Mouse (Mus musculus): ENCODE measurements around the gene Tenm4. TPM values are rescaled to one million over a fixed set of nuclear protein-coding genes. Genes with fewer than 3 reads are reported as not detected.

Gene Tenm4
- total and polyA plus RNA-seq, 3 experiments = 0.03 to 0.26 (median 0.04) TPM

- no peak for DNase-seq (ENCODE audit: extremely low read depth)
- H3K27me3 ChIP-seq (replicated peaks) = no peaks in the 10 kb centered on the region
- no peak overlapping the region for H3K4me3 ChIP-seq (replicated peaks in 1 of 3; ENCODE audit: low read depth in 2 of 3, low read length in 2 of 3, poor library complexity in 1 of 3)
- in situ Hi-C loops (cut with MboI; ENCODE audit: low pct_ligation_motif_present, low pct_unique_long_range_greater_than_20kb, low sequenced_read_pairs) = no loop called here
- dilution Hi-C loops (cut with MboI; ENCODE audit: extremely low pct_ligation_motif_present, extremely low pct_unique_long_range_greater_than_20kb, low sequenced_read_pairs) = no loop called here
- no peak overlapping the region for H3K9ac ChIP-seq (ENCODE audit: insufficient read depth, low read depth)
- H3K4me1 ChIP-seq (ENCODE audit: control insufficient read depth in 1 of 2, insufficient read depth in 2 of 2) = no peaks in the 10 kb centered on the region
- no peaks in the 10 kb centered on the region for H3K36me3 ChIP-seq (replicated peaks in 1 of 2; ENCODE audit: control insufficient read depth in 1 of 2, insufficient read depth in 1 of 2, low read length in 1 of 2)
- no peaks in the 10 kb centered on the region for H3K9me3 ChIP-seq (replicated peaks; ENCODE audit: low read length)
- no peak overlapping the region for H3K27ac ChIP-seq (ENCODE audit: insufficient read depth, low read depth)
- no peaks in the 10 kb centered on the region for H3K79me2 ChIP-seq (replicated peaks; ENCODE audit: control insufficient read depth, extremely low read depth, insufficient read depth, poor library complexity, severe bottlenecking)
- TF ChIP-seq NELFE (IDR thresholded peaks at IDR 0.05; ENCODE audit: low read depth, low read length) (no peak), UBTF (IDR thresholded peaks at IDR 0.05; ENCODE audit: low read depth, low read length) (no peak), USF1 (IDR thresholded peaks at IDR 0.05; ENCODE audit: low read depth, low read length) (no peak), MXI1 (IDR thresholded peaks at IDR 0.05; ENCODE audit: low read depth, low read length) (no peak), RCOR1 (conservative IDR thresholded peaks at IDR 0.05; ENCODE audit: low read depth, low read length) (no peak), MAX (IDR thresholded peaks at IDR 0.05; ENCODE audit: low read length) (no peak), MEF2A (IDR thresholded peaks at IDR 0.05; ENCODE audit: borderline replicate concordance, low read depth, low read length) (no peak), NRF1 (IDR thresholded peaks at IDR 0.05; ENCODE audit: low read depth, low read length) (no peak), ZKSCAN1 (IDR thresholded peaks at IDR 0.05; ENCODE audit: borderline replicate concordance, low read depth, low read length) (no peak), SMC3 (IDR thresholded peaks at IDR 0.05; ENCODE audit: low read depth, low read length) (no peak), MAZ (IDR thresholded peaks at IDR 0.05; ENCODE audit: low read depth, low read length) (no peak), HCFC1 (IDR thresholded peaks at IDR 0.05; ENCODE audit: low read depth, low read length) (no peak), MYC (IDR thresholded peaks at IDR 0.05; ENCODE audit: low read depth, low read length) (no peak), CHD1 (IDR thresholded peaks at IDR 0.05; ENCODE audit: low read depth, low read length) (no peak), ELF1 (IDR thresholded peaks at IDR 0.05; ENCODE audit: low read depth, low read length) (no peak)
- no peak overlapping the region for H3K4me2 ChIP-seq (ENCODE audit: insufficient read depth, low read depth, poor library complexity, severe bottlenecking)
Observed at GRCm38 (mm10) chr7:96303963-96304362, 132.9 kb downstream of the Tenm4 start.

- dilution Hi-C loops (cut with MboI; ENCODE audit: extremely low pct_ligation_motif_present, extremely low pct_unique_long_range_greater_than_20kb, low sequenced_read_pairs) = no loop called here
- in situ Hi-C loops (cut with MboI; ENCODE audit: low pct_ligation_motif_present, low pct_unique_long_range_greater_than_20kb, low sequenced_read_pairs) = no loop called here
- Histone ChIP-seq H3K79me2 (replicated peaks; ENCODE audit: control insufficient read depth, extremely low read depth, insufficient read depth, poor library complexity, severe bottlenecking) (no peaks in the 10 kb centered on the region), H3K4me1 (ENCODE audit: control insufficient read depth in 1 of 2, insufficient read depth in 2 of 2) (no peaks in the 10 kb centered on the region), H3K9ac (ENCODE audit: insufficient read depth, low read depth) (no peak overlapping the region), H3K27me3 (replicated peaks) (no peaks in the 10 kb centered on the region), H3K4me2 (ENCODE audit: insufficient read depth, low read depth, poor library complexity, severe bottlenecking) (no peak overlapping the region), H3K4me3 (replicated peaks in 1 of 3; ENCODE audit: low read depth in 2 of 3, low read length in 2 of 3, poor library complexity in 1 of 3) (no peak overlapping the region), H3K27ac (ENCODE audit: insufficient read depth, low read depth) (no peak overlapping the region), H3K9me3 (replicated peaks; ENCODE audit: low read length) (no peaks in the 10 kb centered on the region), H3K36me3 (replicated peaks in 1 of 2; ENCODE audit: control insufficient read depth in 1 of 2, insufficient read depth in 1 of 2, low read length in 1 of 2) (no peaks in the 10 kb centered on the region)
- no peak for DNase-seq (ENCODE audit: extremely low read depth)
- TF ChIP-seq BHLHE40 (IDR thresholded peaks at IDR 0.05; ENCODE audit: low read depth, low read length) (no peak), JUN (IDR thresholded peaks at IDR 0.05; ENCODE audit: insufficient read depth, low read depth, low read length) (no peak), IRF4 (IDR thresholded peaks at IDR 0.05; ENCODE audit: low read depth, low read length) (no peak), ZC3H11A (IDR thresholded peaks at IDR 0.05; ENCODE audit: low read depth, low read length) (no peak), ELF1 (IDR thresholded peaks at IDR 0.05; ENCODE audit: low read depth, low read length) (no peak), E2F4 (IDR thresholded peaks at IDR 0.05; ENCODE audit: insufficient replicate concordance, low read depth, low read length) (no peak), JUND (conservative IDR thresholded peaks at IDR 0.05; ENCODE audit: low read depth, low read length) (no peak), MYC (IDR thresholded peaks at IDR 0.05; ENCODE audit: low read depth, low read length) (no peak), NELFE (IDR thresholded peaks at IDR 0.05; ENCODE audit: low read depth, low read length) (no peak), TBP (conservative IDR thresholded peaks at IDR 0.05; ENCODE audit: low read depth, low read length) (no peak), USF1 (IDR thresholded peaks at IDR 0.05; ENCODE audit: low read depth, low read length) (no peak), MAFK (IDR thresholded peaks at IDR 0.05; ENCODE audit: insufficient replicate concordance, low read length) (no peak)
Observed at GRCm38 (mm10) chr7:96305382-96305935, 134.4 kb downstream of the Tenm4 start.

All from CH12.LX (cell line).